ENCODE assay signal across 17 mouse cellular contexts in genomic region chr9:121091016-121091735, GRCm38 (mm10).
"Had no signal": no experiment of that assay in that cellular context is flagged by ENCODE, and none has a peak within 500 bp of the region (broad histone marks: within the 10 kb centered on the region; RNA-seq: fewer than 3 reads in every experiment).

No protein-coding gene starts in this region.

- ATAC-seq: intestine, embryonic 16.5 days had no signal

- DNase-seq: kidney, adult 18-20 months; kidney, adult 9 months; kidney, postnatal 14 days; kidney, postnatal 4 days; layer of hippocampus, postnatal 36 days; liver, embryonic 13.5 days; lung, adult 2 months; lung, postnatal 14 days; lung, postnatal 4 days; spleen, adult 18-20 months; thymus, postnatal 25 days had no signal

- H3K4me2 ChIP-seq: liver, embryonic 13.5 days; midbrain, embryonic 12.5 days; stomach, embryonic 15.5 days had no signal

- H3K9ac ChIP-seq: liver, embryonic 13.5 days; midbrain, embryonic 12.5 days; stomach, embryonic 15.5 days had no signal

- H3K27me3 ChIP-seq: liver, embryonic 13.5 days; midbrain, embryonic 12.5 days; stomach, embryonic 15.5 days had no signal

- H3K4me1 ChIP-seq: liver, embryonic 13.5 days; midbrain, embryonic 12.5 days; stomach, embryonic 15.5 days had no signal

- H3K36me3 ChIP-seq: liver, embryonic 13.5 days; midbrain, embryonic 12.5 days; stomach, embryonic 15.5 days had no signal

- H3K9me3 ChIP-seq: liver, embryonic 13.5 days; midbrain, embryonic 12.5 days; stomach, embryonic 15.5 days had no signal

- H3K27ac ChIP-seq: layer of hippocampus, adult 2 months; left cerebral cortex, adult 2 months; liver, embryonic 13.5 days; midbrain, embryonic 12.5 days; stomach, embryonic 15.5 days had no signal

- H3K4me3 ChIP-seq: layer of hippocampus, adult 2 months; left cerebral cortex, adult 2 months; liver, embryonic 13.5 days; midbrain, embryonic 12.5 days; myocyte; stomach, embryonic 15.5 days had no signal
